Mouse (Mus musculus): ENCODE data around the gene Syngr1. TPM values are rescaled to one million over a fixed set of nuclear protein-coding genes. Genes with fewer than 3 reads are reported as not detected.
"Not testable (repeated sequence)": the region's sequence is repeated elsewhere in the genome, so short reads cannot be mapped to it uniquely, and the experiment has no call there.

Syngr1 gene
- polyA plus RNA-seq, 1 experiment from 2014 or later, result 26.2 TPM

DNA sequence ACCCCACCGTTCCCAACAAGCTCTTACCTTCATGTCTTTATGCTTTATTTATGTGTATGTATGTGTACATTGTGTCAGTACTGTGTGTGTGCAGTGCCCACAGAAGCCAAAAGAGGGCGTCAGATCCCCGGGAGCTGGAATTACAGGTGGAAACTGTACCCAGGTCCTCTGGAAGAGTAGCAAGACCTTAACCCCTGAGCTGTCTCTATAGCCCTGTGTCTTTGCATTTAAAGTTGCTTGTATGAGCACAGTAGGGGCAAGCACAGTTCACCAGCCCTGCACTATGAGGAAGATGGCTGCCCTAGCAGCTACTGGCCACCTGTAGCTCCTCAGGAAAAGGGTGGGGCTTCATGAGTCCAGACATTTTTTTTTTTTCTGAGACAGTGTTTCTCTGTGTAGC, 16.4 kb downstream of the Syngr1 start:
- H3K4me3 ChIP-seq (replicated peaks), result no peak overlapping the region
- 83% methylated on average over 3 of the region's 3 CpGs for WGBS
- no peak for ATAC-seq
- no peak overlapping the region for H3K27ac ChIP-seq
- H3K4me1 ChIP-seq (replicated peaks), result 0 out of 2 replicates have a peak, but pooled peaks cover 4% of the 10 kb centered on the region
- peaks cover 26% of the 10 kb centered on the region for H3K36me3 ChIP-seq
- no peak overlapping the region for H3K4me2 ChIP-seq (replicated peaks)
- H3K9ac ChIP-seq (replicated peaks), result no peak overlapping the region
- H3K9me3 ChIP-seq, result no peaks in the 10 kb centered on the region; the same call in 1 of the 2 replicates
- no peaks in the 10 kb centered on the region for H3K27me3 ChIP-seq

DNA sequence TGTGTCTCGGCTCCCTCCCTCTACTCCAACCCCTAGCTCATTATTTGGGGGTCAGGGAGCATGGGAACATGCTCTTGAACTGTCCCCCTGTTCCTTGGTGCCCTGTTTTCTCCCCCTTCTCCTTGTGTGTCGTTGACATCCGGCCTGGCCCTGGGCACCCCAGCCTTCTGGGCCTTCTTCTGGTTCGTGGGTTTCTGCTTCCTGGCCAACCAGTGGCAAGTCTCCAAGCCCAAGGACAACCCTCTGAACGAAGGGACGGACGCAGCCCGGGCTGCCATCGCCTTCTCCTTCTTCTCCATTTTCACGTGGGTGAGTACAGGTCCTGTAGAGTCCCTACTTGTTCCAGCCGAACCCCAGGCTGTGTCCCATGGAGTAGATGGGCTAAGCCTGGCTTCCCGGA, 20.3 kb downstream of the Syngr1 start:
- no peak for ATAC-seq

DNA sequence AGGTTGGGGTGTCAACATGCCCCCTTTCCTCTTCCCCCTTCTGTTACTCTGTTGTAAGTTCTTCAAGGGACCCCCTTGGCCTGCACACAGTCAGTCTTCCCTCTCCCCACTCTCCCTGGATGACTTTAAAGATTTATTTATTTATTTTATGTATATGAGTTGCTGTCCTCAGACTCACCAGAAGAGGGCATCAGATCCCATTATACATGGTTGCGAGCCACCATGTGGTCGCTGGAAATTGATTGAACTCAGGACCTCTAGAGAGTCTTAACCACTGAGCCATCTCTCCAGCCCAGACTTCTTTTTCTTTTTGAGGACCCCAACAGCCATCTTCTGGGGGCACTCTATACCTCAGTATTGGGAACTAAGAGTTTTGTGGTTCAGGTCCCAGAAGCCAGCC, 21.4 kb downstream of the Syngr1 start:
- 48% methylated on average over 2 of the region's 2 CpGs for WGBS
- Histone ChIP-seq H3K27ac (no peak overlapping the region), H3K9ac (replicated peaks) (no peak overlapping the region), H3K4me3 (replicated peaks) (no peak overlapping the region), H3K4me1 (replicated peaks) (no peaks in the 10 kb centered on the region), H3K9me3 (no peaks in the 10 kb centered on the region; the same call in 1 of the 2 replicates), H3K36me3 (peaks cover 34% of the 10 kb centered on the region), H3K27me3 (no peaks in the 10 kb centered on the region), H3K4me2 (replicated peaks) (no peak overlapping the region)
- no peak for ATAC-seq

More for the DNA sequence above, 20.3 kb downstream of the Syngr1 start:
- H3K4me2 ChIP-seq (replicated peaks), result no peak overlapping the region
- no peak overlapping the region for H3K27ac ChIP-seq
- no peaks in the 10 kb centered on the region for H3K4me1 ChIP-seq (replicated peaks)
- H3K4me3 ChIP-seq (replicated peaks), result no peak overlapping the region
- 81% methylated on average over 12 of the region's 12 CpGs for WGBS
- H3K27me3 ChIP-seq, result no peaks in the 10 kb centered on the region
- no peak overlapping the region for H3K9ac ChIP-seq (replicated peaks)
- H3K9me3 ChIP-seq, result no peaks in the 10 kb centered on the region; the same call in 1 of the 2 replicates
- H3K36me3 ChIP-seq, result peaks cover 34% of the 10 kb centered on the region

DNA sequence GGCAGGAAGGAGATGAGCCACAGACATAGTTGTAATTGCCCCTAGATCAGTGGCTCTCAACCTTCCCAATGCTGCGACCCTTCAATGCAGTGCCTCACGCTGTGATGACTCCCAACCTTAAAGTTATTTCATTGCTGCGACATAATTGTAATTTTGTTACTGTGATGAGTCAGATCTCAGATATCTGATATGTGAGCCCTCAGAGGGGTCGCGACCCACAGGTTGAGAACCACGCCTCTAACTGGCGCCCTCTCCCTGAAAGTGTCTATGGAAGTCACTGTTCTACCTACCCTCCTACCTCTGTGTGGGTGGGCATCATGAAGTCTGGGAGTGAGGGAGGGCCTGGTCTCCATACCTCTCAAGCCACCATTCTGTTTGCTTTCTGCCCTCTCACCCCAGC, 23.3 kb downstream of the Syngr1 start:
- no peak overlapping the region for H3K4me3 ChIP-seq (replicated peaks)
- H3K9me3 ChIP-seq, result no peaks in the 10 kb centered on the region; the same call in 1 of the 2 replicates
- WGBS, result 93% methylated on average over 7 of the region's 7 CpGs
- H3K4me1 ChIP-seq (replicated peaks), result no peaks in the 10 kb centered on the region
- no peak for ATAC-seq
- H3K4me2 ChIP-seq (replicated peaks), result no peak overlapping the region
- no peak overlapping the region for H3K27ac ChIP-seq
- H3K27me3 ChIP-seq, result no peaks in the 10 kb centered on the region
- peaks cover 34% of the 10 kb centered on the region for H3K36me3 ChIP-seq
- no peak overlapping the region for H3K9ac ChIP-seq (replicated peaks)

DNA sequence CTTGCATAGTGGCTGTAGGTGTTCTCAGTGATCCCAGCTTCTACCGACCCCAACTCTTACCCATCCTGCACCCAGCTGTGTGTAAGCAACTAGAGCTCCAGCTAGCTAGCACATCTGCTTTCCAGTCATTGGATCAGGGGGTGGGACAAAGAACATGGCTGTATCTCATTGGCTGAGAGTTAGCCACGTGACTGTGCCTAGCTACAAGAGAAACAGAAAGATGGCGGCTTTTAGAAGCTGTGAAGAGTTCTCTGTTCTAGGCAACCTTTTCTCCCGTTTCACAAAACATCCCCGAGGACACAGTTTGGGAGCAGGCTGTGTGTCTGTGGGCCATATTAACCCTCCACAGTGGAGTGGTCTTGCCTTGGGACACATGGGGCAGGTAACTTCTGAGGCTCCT, 24.1 kb downstream of the Syngr1 start:
- no peak for ATAC-seq
- 66% methylated on average over 5 of the region's 5 CpGs for WGBS

DNA sequence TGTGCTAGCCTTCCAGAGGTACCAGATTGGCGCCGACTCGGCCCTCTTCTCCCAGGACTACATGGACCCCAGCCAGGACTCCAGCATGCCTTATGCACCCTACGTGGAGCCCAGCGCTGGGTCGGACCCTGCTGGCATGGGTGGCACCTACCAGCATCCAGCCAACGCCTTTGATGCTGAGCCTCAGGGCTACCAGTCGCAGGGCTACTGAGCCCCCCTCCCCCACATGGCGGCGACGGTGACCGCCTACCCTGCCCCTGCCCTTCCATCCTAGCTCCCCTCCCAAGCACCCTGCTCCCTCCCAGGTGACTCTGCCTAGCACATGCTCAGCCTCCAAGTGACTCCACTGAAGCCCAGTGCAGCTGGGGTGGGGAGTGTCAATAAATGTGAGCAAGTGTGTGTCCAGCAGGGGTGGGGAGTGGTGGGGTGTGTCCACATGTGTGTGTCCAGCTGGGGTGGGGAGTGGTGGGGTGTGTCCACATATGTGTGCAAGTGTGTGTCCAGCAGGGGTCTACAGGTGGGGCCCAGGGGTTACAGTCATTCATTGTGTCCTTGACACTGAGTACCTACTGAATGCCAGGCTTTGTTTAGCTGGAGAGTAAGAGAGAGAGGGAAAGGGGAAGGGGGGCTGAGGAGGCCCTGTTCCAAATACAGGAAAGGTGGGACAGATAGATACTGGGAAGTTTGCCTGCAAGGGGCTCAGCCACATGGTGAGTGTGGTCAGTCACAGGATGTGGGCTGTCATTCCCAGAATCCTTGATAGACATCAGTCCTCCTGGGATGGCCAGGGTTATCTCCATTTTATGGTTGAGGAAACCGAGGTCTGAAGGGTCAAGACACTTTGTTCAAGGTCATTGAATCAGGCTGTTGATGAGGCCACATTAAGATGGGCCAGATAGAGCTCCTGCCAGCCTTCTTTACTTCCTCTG, 25.0 kb downstream of the Syngr1 start:
- Histone ChIP-seq H3K9me3 (no peaks in the 10 kb centered on the region; the same call in 1 of the 2 replicates), H3K4me1 (replicated peaks) (no peaks in the 10 kb centered on the region), H3K27me3 (no peaks in the 10 kb centered on the region), H3K27ac (no peak overlapping the region), H3K4me2 (replicated peaks) (0 out of 2 replicates have a peak overlapping the region, but pooled peaks have one; percentile 13), H3K9ac (replicated peaks) (no peak overlapping the region), H3K4me3 (replicated peaks) (no peak overlapping the region), H3K36me3 (peaks cover 22% of the 10 kb centered on the region)
- WGBS, result 80% methylated on average over 13 of the region's 13 CpGs
- peak; percentile 37; the same call in 1 of the 2 replicates for ATAC-seq

More for the DNA sequence above, 24.1 kb downstream of the Syngr1 start:
- H3K9me3 ChIP-seq, result no peaks in the 10 kb centered on the region; the same call in 1 of the 2 replicates
- H3K36me3 ChIP-seq, result peaks cover 31% of the 10 kb centered on the region
- no peak overlapping the region for H3K4me3 ChIP-seq (replicated peaks)
- H3K27me3 ChIP-seq, result no peaks in the 10 kb centered on the region
- 0 out of 2 replicates have a peak overlapping the region, but pooled peaks have one; percentile 13 for H3K4me2 ChIP-seq (replicated peaks)
- H3K4me1 ChIP-seq (replicated peaks), result no peaks in the 10 kb centered on the region
- H3K9ac ChIP-seq (replicated peaks), result no peak overlapping the region
- no peak overlapping the region for H3K27ac ChIP-seq

DNA sequence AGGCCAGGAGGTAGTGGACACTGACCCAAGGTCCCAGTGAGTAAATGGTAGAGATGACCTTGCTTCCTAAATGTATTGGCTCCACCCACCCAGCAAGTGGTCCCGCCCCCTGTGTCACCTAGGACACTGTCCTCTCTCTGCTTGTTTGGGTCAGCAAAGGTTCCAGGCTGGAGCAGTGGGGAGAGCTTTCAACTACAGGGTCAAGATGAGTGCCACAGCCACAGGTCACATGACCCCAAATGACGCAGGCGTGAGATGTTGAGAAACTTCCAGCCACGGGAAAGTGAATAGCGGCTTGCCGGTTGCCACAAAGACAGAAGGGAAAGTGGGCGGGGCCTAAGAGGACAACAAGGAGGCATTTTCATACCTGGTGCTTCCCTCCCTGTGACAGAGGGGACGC, 26.0 kb downstream of the Syngr1 start:
- no peak overlapping the region for H3K4me3 ChIP-seq (replicated peaks)
- 79% methylated on average over 8 of the region's 8 CpGs for WGBS
- H3K36me3 ChIP-seq, result peaks cover 12% of the 10 kb centered on the region; the same call in 1 of the 2 replicates
- no peak for ATAC-seq
- no peak overlapping the region for H3K4me2 ChIP-seq (replicated peaks)
- H3K9me3 ChIP-seq, result no peaks in the 10 kb centered on the region; the same call in 1 of the 2 replicates
- no peak overlapping the region for H3K27ac ChIP-seq
- H3K27me3 ChIP-seq, result no peaks in the 10 kb centered on the region
- H3K4me1 ChIP-seq (replicated peaks), result no peaks in the 10 kb centered on the region
- H3K9ac ChIP-seq (replicated peaks), result no peak overlapping the region

DNA sequence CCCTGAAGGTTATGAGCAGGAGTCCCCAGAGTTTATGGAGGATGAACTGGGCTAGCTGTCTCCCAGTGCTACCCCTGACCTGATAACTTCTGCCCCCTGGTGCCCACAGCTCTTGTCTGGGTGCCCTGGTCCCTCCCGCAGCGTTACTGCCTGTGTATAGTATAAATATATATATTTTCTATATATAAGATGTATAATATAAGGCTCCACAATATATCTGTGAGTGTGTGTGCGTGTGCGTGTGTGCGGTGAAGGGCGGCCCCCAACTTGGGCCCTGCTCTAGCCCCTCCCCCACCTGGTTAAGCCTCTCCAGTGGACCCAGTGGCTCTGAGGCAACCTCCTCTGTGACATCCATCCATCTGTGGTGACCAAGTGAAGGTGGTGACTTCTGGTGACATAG, 27.9 kb downstream of the Syngr1 start:
- Histone ChIP-seq H3K4me3 (replicated peaks) (no peak overlapping the region), H3K4me1 (replicated peaks) (no peaks in the 10 kb centered on the region), H3K9me3 (no peaks in the 10 kb centered on the region), H3K9ac (replicated peaks) (no peak overlapping the region), H3K27ac (no peak overlapping the region), H3K4me2 (replicated peaks) (no peak overlapping the region), H3K27me3 (no peaks in the 10 kb centered on the region), H3K36me3 (peaks cover 5% of the 10 kb centered on the region; the same call in 1 of the 2 replicates)
- WGBS, result 84% methylated on average over 6 of the region's 6 CpGs
- ATAC-seq, result no peak

DNA sequence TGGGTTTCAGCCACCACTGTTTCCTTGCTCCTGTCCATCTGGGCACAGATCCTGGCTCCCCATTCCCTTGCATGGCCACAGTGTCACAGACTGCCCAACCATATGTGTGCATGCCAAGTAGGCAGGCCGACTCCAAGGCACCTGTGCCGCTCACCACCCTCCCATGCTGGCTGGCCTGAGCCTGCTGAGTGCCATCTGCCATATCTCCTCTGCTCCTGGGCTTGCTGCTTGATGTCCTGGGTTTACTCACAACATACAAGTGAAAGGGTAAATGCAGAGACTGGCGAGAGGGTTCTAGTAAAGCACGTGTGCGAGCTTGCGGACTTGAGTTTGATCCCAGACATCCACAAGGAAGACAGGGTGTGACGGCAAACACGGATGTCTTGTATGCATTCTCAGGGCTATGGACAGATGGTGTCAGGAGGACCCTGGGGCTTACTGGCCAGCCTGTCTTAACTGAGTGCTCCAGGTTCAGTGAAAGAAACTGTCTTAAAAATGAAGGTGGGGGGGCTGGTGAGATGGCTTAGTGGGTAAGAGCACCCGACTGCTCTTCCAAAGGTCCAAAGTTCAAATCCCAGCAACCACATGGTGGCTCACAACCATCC, 30.7 kb downstream of the Syngr1 start:
- Histone ChIP-seq H3K9ac (replicated peaks) (no peak overlapping the region), H3K27ac (no peak overlapping the region), H3K4me2 (replicated peaks) (no peak overlapping the region), H3K4me1 (replicated peaks) (no peaks in the 10 kb centered on the region), H3K4me3 (replicated peaks) (no peak overlapping the region), H3K27me3 (no peaks in the 10 kb centered on the region), H3K36me3 (no peaks in the 10 kb centered on the region), H3K9me3 (no peaks in the 10 kb centered on the region)
- 88% methylated on average over 9 of the region's 9 CpGs for WGBS
- no peak for ATAC-seq

DNA sequence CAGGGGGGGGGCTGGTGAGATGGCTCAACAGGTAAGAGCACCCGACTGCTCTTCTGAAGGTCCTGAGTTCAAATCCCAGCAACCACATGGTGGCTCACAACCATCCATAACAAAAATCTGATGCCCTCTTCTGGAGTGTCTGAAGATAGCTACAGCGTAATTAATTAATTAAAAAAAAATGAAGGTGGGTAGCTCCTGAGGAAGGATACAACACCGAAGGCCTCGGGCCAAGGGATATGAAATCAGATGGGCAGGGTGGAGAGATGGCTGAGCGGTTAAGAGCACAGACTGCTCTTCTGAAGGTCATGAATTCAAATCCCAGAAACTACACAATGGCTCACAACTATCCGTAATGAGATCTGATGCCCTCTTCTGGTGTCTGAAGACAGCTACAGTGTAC, 31.3 kb downstream of the Syngr1 start:
- H3K27ac ChIP-seq; H3K9me3 ChIP-seq; H3K4me2 ChIP-seq (replicated peaks); H3K36me3 ChIP-seq; H3K4me1 ChIP-seq (replicated peaks); ATAC-seq; H3K9ac ChIP-seq (replicated peaks); H3K4me3 ChIP-seq (replicated peaks); H3K27me3 ChIP-seq: not testable (repeated sequence)
- 92% methylated on average over 6 of the region's 6 CpGs for WGBS

DNA sequence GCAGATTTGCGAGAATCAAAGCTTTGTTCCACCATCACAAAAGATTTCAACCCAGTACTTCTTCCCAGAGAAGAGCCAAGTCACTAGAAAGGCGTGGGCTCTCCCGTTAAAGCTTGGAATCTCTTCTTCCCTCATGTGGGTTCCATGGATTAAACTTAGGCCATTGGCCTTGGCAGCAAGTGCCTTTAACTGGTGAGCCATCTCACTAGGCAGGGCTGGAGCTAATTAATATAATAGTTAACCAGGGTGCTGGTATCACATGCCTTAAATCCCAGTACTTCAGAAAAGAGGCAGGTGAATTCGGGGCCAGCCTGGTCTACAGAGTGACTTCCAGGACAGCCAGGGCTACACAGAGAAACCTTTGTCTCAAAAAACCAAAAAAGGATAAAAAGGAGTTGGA, 33.5 kb downstream of the Syngr1 start:
- H3K27ac ChIP-seq, result no peak overlapping the region
- no peak overlapping the region for H3K4me2 ChIP-seq (replicated peaks)
- no peak overlapping the region for H3K9ac ChIP-seq (replicated peaks)
- H3K27me3 ChIP-seq, result no peaks in the 10 kb centered on the region
- ATAC-seq, result no peak
- no peaks in the 10 kb centered on the region for H3K4me1 ChIP-seq (replicated peaks)
- no peaks in the 10 kb centered on the region for H3K36me3 ChIP-seq
- H3K9me3 ChIP-seq, result no peaks in the 10 kb centered on the region
- no peak overlapping the region for H3K4me3 ChIP-seq (replicated peaks)
- 80% methylated on average over 4 of the region's 4 CpGs for WGBS

DNA sequence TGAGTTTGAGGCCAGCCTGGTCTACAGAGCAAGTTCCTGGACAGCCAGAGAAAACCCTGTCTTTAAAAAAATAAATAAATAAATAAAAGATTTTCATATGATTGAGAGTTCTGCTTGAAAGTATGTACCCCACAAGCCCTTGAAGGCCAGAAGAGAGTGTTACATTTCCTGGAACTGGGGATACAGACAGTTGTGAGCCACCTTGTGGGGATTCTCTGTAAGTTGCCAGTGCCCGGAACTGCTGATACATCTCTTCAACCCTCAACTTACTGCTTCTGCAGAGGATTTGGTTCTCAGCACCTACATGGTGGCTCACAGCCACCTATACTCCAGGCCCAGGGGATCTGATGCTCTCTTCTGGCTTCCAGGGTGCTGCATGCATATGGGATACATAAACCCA, 36.1 kb downstream of the Syngr1 start:
- no peaks in the 10 kb centered on the region for H3K9me3 ChIP-seq
- no peaks in the 10 kb centered on the region for H3K27me3 ChIP-seq
- WGBS, result 72% methylated on average over 1 of the region's 1 CpGs
- H3K4me1 ChIP-seq (replicated peaks), result no peaks in the 10 kb centered on the region
- no peak overlapping the region for H3K4me2 ChIP-seq (replicated peaks)
- H3K27ac ChIP-seq, result no peak overlapping the region
- ATAC-seq, result no peak
- H3K4me3 ChIP-seq (replicated peaks), result no peak overlapping the region
- no peaks in the 10 kb centered on the region for H3K36me3 ChIP-seq
- no peak overlapping the region for H3K9ac ChIP-seq (replicated peaks)
